Mouse (Mus musculus) megakaryocyte, embryonic 14.5 days (primary cell): ENCODE results near the gene Gm11444.

Experiments
- FLI1 ChIP-seq: IDR thresholded peaks from 2 replicates; pipeline ENCODE4 v1.6.1; 2012; ENCODE audit warnings: low read length, inconsistent platforms, mixed read lengths
- GATA1 ChIP-seq: IDR thresholded peaks from 3 replicates; pipeline ENCODE4 v1.6.1; 2012; ENCODE audit warnings: mixed read lengths, low read length, inconsistent platforms, borderline replicate concordance

GRCm38 (mm10) chr11:85833761-85834385, 16.3 kb downstream of the Gm11444 start:
- TF ChIP-seq FLI1, result no peak
- TF ChIP-seq GATA1, result no peak
